Mouse (Mus musculus) stomach, embryonic 15.5 days (tissue): ENCODE results near the gene Cggbp1. TPM values are rescaled to one million over a fixed set of nuclear protein-coding genes. Genes with fewer than 3 reads are reported as not detected.
"Not testable (repeated sequence)": the region's sequence is repeated elsewhere in the genome, so short reads cannot be mapped to it uniquely, and the experiment has no call there.

Source experiments
- ATAC-seq: fragments of 200-750 bp; cut with Nextera tagmentation; 2 replicates; pipeline ENCODE4 v1.8.0; 2017; ENCODE audit warnings: low read depth, moderate number of reproducible peaks, moderate TSS enrichment; ENCODE audit not compliant: insufficient read depth, low FRiP score
- H3K27ac ChIP-seq: fragments of 300-500 bp; sonication (generic); 2 replicates; pipeline ENCODE4 v1.5.1; 2015; ENCODE audit warnings: mild to moderate bottlenecking, inconsistent platforms
- H3K27me3 ChIP-seq: fragments of 300-500 bp; sonication (generic); replicated peaks from 2 replicates; pipeline ENCODE4 v1.6.1; 2015; ENCODE audit warnings: inconsistent platforms
- H3K36me3 ChIP-seq: fragments of 300-500 bp; sonication (generic); 2 replicates; pipeline ENCODE4 v1.6.1; 2015; ENCODE audit warnings: inconsistent platforms
- H3K4me1 ChIP-seq: fragments of 300-500 bp; sonication (generic); 2 replicates; pipeline ENCODE4 v1.6.1; 2015; ENCODE audit warnings: inconsistent platforms
- H3K4me2 ChIP-seq: fragments of 300-500 bp; sonication (generic); 2 replicates; pipeline ENCODE4 v1.6.1; 2015; ENCODE audit warnings: mild to moderate bottlenecking, inconsistent platforms
- H3K4me3 ChIP-seq: fragments of 300-500 bp; sonication (generic); replicated peaks from 2 replicates; pipeline ENCODE4 v1.5.1; 2015; ENCODE audit warnings: inconsistent platforms
- H3K9ac ChIP-seq: fragments of 300-500 bp; sonication (generic); 2 replicates; pipeline ENCODE4 v1.6.1; 2015; ENCODE audit warnings: inconsistent platforms
- H3K9me3 ChIP-seq: fragments of 300-500 bp; sonication (generic); 2 replicates; pipeline ENCODE4 v1.6.1; 2016; ENCODE audit warnings: inconsistent platforms
- WGBS: fragments of 180-500 bp; shearing (Covaris S2); methylation state at CpG from one replicate; pipeline ENCODE4 v1.1.7; 2015; 5-methylcytosine and 5-hydroxymethylcytosine counted together
- polyA plus RNA-seq: library from polyadenylated mRNA; unstranded; fragments of >200 nt; fragmentation: Nextera tagmentation; extraction: Ambion mirVana; gene quantifications from 2 replicates; pipeline ENCODE4 v1.2.1, GENCODE M21; 2015

Cggbp1 gene
- polyA plus RNA-seq, 1 experiment from 2014 or later: 66.8 TPM

- Histone ChIP-seq H3K9ac (peak overlapping the region; percentile 95), H3K4me2 (peak overlapping the region; percentile 83), H3K36me3 (peaks cover 1% of the 10 kb centered on the region), H3K27me3 (no peaks in the 10 kb centered on the region), H3K4me3 (peak overlapping the region; percentile 88), H3K9me3 (no peaks in the 10 kb centered on the region), H3K4me1 (0 out of 2 replicates have a peak, but pooled peaks cover 4% of the 10 kb centered on the region), H3K27ac (peak overlapping the region; percentile 96)
- WGBS: 1% methylated on average over 16 of the region's 16 CpGs
- no peak for ATAC-seq
Measured at GRCm38 (mm10) chr16:64850287-64851084, 1.3 kb upstream of the Cggbp1 start.

GRCm38 (mm10) chr16:64851085-64851562, 672 bp upstream of the Cggbp1 start:
- H3K4me3 ChIP-seq: peak overlapping the region; percentile 88
- WGBS: 1% methylated on average over 45 of the region's 45 CpGs
- peak; percentile 20; the same call in 1 of the 2 replicates for ATAC-seq
- peak overlapping the region; percentile 83 for H3K4me2 ChIP-seq
- H3K36me3 ChIP-seq: peaks cover 6% of the 10 kb centered on the region
- H3K9me3 ChIP-seq: no peaks in the 10 kb centered on the region
- peak overlapping the region; percentile 96 for H3K27ac ChIP-seq
- no peaks in the 10 kb centered on the region for H3K27me3 ChIP-seq
- peak overlapping the region; percentile 95 for H3K9ac ChIP-seq
- 0 out of 2 replicates have a peak, but pooled peaks cover 4% of the 10 kb centered on the region for H3K4me1 ChIP-seq

- Histone ChIP-seq H3K9me3 (no peaks in the 10 kb centered on the region), H3K4me3 (peak overlapping the region; percentile 86)
Measured at GRCm38 (mm10) chr16:64852441-64852871, 660 bp downstream of the Cggbp1 start.

GRCm38 (mm10) chr16:64852891-64853290, 1.1 kb downstream of the Cggbp1 start:
- no peak for ATAC-seq
- Histone ChIP-seq H3K4me2 (peak overlapping the region; percentile 55), H3K27me3 (no peaks in the 10 kb centered on the region), H3K36me3 (peaks cover 9% of the 10 kb centered on the region), H3K4me1 (0 out of 2 replicates have a peak, but pooled peaks cover 4% of the 10 kb centered on the region), H3K9me3 (no peaks in the 10 kb centered on the region), H3K4me3 (peak overlapping the region; percentile 86), H3K9ac (peak overlapping the region; percentile 68), H3K27ac (peak overlapping the region; percentile 98)
- 3% methylated on average over 14 of the region's 14 CpGs for WGBS

More at GRCm38 (mm10) chr16:64852441-64852871, 660 bp downstream of the Cggbp1 start:
- H3K4me1 ChIP-seq: 0 out of 2 replicates have a peak, but pooled peaks cover 4% of the 10 kb centered on the region
- peak overlapping the region; percentile 98 for H3K27ac ChIP-seq
- H3K4me2 ChIP-seq: peak overlapping the region; percentile 55
- peak; percentile 13; the same call in 1 of the 2 replicates for ATAC-seq
- no peaks in the 10 kb centered on the region for H3K27me3 ChIP-seq
- WGBS: under 1% methylated on average over 47 of the region's 53 CpGs
- peak overlapping the region; percentile 68 for H3K9ac ChIP-seq
- H3K36me3 ChIP-seq: peaks cover 9% of the 10 kb centered on the region

DNA sequence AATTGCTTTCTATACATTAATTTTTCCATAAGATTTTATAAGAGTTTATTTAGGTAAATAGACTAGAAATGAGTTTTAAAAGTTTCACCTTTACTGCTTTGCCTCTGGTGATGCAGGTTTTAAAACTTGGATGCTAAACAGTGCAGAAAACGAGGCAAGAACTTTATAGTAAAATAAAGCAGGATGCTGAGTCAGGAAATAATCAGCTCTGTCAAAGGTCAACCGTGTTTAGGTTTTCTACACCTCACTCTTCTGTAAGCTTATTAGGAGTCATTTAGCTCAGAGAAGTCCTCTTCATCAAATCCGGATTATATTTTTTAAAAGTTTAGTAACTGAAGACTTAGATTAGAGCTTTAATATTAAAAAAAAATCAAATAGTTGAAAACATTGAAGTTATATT, 5.2 kb downstream of the Cggbp1 start:
- 86% methylated on average over 3 of the region's 3 CpGs for WGBS
- Histone ChIP-seq H3K4me1 (0 out of 2 replicates have a peak, but pooled peaks cover 4% of the 10 kb centered on the region), H3K27me3 (no peaks in the 10 kb centered on the region), H3K4me2 (no peak overlapping the region), H3K9me3 (no peaks in the 10 kb centered on the region), H3K27ac (no peak overlapping the region), H3K36me3 (peaks cover 9% of the 10 kb centered on the region), H3K9ac (no peak overlapping the region), H3K4me3 (no peak overlapping the region)
- ATAC-seq: no peak

- H3K27me3 ChIP-seq, ATAC-seq, H3K36me3 ChIP-seq, H3K9ac ChIP-seq, H3K27ac ChIP-seq, H3K4me2 ChIP-seq, H3K4me3 ChIP-seq, H3K4me1 ChIP-seq, H3K9me3 ChIP-seq: not testable (repeated sequence)
- WGBS: 90% methylated on average over 8 of the region's 8 CpGs
Measured at GRCm38 (mm10) chr16:64865841-64866240, 14.0 kb downstream of the Cggbp1 start.

- 59% methylated on average over 6 of the region's 6 CpGs for WGBS
- Histone ChIP-seq H3K9me3 (no peaks in the 10 kb centered on the region), H3K36me3 (no peaks in the 10 kb centered on the region), H3K4me1 (no peaks in the 10 kb centered on the region), H3K27ac (no peak overlapping the region), H3K4me2 (no peak overlapping the region), H3K9ac (no peak overlapping the region), H3K4me3 (no peak overlapping the region), H3K27me3 (no peaks in the 10 kb centered on the region)
- no peak for ATAC-seq
Measured at GRCm38 (mm10) chr16:64868613-64869012, 16.8 kb downstream of the Cggbp1 start.

DNA sequence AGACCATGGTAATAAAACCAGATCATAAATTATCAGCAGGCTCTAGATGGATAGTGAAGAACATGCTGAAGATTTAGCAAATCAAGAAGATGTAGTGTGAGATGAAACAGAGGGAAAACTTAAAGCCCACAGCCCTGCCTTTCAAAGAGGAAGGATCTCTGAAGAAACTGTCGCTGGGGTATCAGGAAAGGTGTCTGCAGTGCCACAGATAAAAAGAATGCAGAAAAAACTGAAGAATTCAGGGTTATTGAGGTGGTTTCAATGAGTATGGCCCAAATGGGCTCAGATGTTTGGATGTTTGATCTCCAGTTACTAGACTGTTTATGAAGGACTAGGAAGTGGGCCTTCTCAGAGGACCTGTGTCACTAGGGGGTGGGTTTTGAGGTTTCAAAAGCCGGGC, 17.8 kb downstream of the Cggbp1 start:
- Histone ChIP-seq H3K27me3 (no peaks in the 10 kb centered on the region), H3K9ac (no peak overlapping the region), H3K27ac (no peak overlapping the region), H3K36me3 (no peaks in the 10 kb centered on the region), H3K4me2 (no peak overlapping the region), H3K9me3 (no peaks in the 10 kb centered on the region), H3K4me1 (no peaks in the 10 kb centered on the region), H3K4me3 (no peak overlapping the region)
- WGBS: 65% methylated on average over 2 of the region's 2 CpGs
- ATAC-seq: no peak

DNA sequence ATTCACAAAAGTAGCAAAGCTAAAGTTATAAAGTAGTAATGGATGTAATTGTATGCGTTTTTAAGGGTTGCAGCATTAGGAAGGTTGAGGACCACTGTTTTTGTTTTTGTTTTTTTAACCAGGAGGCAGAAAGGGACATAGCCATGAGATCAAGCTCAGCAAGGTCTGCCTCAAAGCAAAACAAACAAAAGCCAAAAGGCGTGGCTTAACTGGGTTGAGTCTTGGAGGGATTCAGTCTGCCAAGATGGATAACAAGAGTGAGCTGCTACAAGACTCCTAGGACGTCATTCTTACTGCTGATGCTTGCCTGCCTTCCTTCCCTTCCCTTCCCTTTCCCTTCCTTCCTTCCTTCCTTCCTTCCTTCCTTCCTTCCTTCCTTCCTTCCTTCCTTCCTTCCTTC, 20.5 kb downstream of the Cggbp1 start:
- H3K4me1 ChIP-seq: no peaks in the 10 kb centered on the region
- WGBS: 26% methylated on average over 3 of the region's 3 CpGs
- H3K9ac ChIP-seq: no peak overlapping the region
- no peaks in the 10 kb centered on the region for H3K9me3 ChIP-seq
- H3K4me2 ChIP-seq: no peak overlapping the region
- no peak overlapping the region for H3K4me3 ChIP-seq
- ATAC-seq: no peak
- H3K27me3 ChIP-seq: no peaks in the 10 kb centered on the region
- no peaks in the 10 kb centered on the region for H3K36me3 ChIP-seq
- H3K27ac ChIP-seq: no peak overlapping the region

DNA sequence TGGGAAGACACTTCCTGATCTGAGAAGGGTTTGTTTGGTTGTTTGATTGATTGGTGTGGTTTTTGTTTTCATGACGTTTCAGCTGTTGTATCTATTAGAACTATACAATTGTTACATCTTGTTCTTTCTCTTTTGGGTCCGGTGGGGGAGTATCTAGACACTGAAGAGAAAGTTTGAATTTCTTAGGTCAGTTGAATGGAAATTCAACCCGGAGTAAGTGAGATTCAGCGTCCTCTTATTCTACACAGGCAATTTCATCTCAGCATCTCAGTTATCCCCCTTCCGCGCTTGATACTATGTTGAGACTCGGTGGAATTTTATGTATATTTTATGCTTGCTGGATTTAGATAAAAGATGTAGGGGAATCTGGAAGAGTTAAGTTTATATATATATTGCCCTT, 21.0 kb downstream of the Cggbp1 start:
- H3K27me3 ChIP-seq: no peaks in the 10 kb centered on the region
- no peak for ATAC-seq
- WGBS: 9% methylated on average over 7 of the region's 7 CpGs

DNA sequence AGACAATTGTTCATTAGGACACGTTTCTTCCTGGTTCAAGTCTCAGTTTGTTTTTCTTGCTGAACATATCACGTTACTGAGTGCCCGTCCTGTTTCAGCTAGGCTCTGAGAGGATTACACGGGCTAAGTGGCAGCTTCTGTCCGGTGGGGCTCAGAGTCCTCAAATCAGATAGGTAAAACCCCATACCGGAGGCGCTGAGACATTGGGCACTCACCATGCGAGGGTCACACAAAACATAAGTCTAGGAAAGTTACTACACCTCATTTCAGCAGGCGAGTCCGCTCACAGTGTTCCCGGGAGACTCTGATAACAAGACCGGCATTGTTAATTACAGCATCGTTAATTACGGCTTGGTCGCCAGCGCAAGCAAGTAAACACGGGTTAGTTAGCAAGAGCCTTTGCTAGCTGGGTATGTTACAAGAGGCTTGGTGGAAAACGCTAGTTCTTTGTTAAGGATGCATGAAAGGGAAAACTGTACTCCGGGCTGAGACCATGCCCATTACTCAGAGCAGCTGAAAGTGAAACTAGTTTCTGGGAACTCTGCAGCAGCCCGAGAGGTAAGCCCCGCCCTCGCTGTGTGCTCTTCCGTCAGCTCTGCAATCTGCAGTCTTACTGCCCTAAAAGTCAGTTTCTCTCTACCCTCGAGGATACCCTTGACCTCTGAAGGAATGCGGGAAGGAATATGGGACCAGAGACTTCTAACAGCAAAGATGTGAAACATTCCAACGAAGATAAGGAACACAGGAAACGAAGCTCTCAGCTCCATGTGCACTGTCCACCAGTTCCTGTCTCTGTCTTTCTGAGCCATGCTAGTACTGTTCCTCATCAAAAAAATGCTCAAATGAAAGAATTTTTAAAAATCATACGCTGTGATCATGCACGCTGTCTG, 21.9 kb downstream of the Cggbp1 start:
- Histone ChIP-seq H3K27me3 (no peaks in the 10 kb centered on the region), H3K4me3 (peak overlapping the region; percentile 74), H3K9me3 (no peaks in the 10 kb centered on the region), H3K36me3 (no peaks in the 10 kb centered on the region), H3K27ac (peak overlapping the region; percentile 96), H3K4me2 (peak overlapping the region; percentile 59), H3K4me1 (no peaks in the 10 kb centered on the region), H3K9ac (peak overlapping the region; percentile 60)
- WGBS: 1% methylated on average over 29 of the region's 29 CpGs
- ATAC-seq: peak; percentile 95

More for the DNA sequence above, 21.0 kb downstream of the Cggbp1 start:
- H3K4me2 ChIP-seq: peak overlapping the region; percentile 59
- no peaks in the 10 kb centered on the region for H3K9me3 ChIP-seq
- peak overlapping the region; percentile 28; the same call in 1 of the 2 replicates for H3K4me3 ChIP-seq
- no peaks in the 10 kb centered on the region for H3K36me3 ChIP-seq
- 0 out of 2 replicates have a peak overlapping the region, but pooled peaks have one; percentile 31 for H3K27ac ChIP-seq
- H3K4me1 ChIP-seq: no peaks in the 10 kb centered on the region
- no peak overlapping the region for H3K9ac ChIP-seq
